Mouse (Mus musculus): ENCODE measurements around the gene Prkaa2.

DNA sequence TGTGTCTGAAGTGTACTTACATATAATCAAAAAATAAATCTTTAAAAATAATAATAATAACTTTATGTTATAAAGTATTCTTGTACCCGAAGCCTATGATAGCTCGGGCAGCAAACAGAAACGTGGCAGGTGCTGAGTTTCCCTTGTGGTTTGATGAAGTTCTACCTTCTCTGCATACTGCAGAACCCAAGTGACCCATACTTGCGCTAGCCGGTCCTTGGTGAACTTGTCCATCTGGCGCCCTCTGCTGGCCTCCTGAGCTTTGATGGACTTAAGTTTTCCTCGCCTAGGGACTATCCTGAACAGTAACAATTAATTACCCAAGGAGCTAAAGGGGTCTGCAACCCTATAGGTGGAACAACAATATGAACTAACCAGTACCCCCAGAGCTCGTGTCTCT lies 12.7 kb upstream of the Prkaa2 start:
- TF ChIP-seq CTCF (IDR thresholded peaks at IDR 0.05; ENCODE audit: low read depth) (peak; percentile 70), EP300 (IDR thresholded peaks at IDR 0.05; ENCODE audit: low read depth) (no peak)
